Mouse (Mus musculus) embryonic facial prominence, embryonic 14.5 days (tissue): ENCODE data around the gene Snd1. TPM values are rescaled to one million over a fixed set of nuclear protein-coding genes. Genes with fewer than 3 reads are reported as not detected.

Source experiments
- ATAC-seq: fragments of 200-750 bp; cut with Nextera tagmentation; 2 replicates; pipeline ENCODE4 v1.8.0; 2017; ENCODE audit warnings: low read depth, moderate number of reproducible peaks, moderate TSS enrichment
- DNase-seq: peaks from one replicate; pipeline ENCODE4 v3.0.0-alpha.2; 2015; ENCODE audit warnings: low spot score
- H3K27ac ChIP-seq: fragments of 300-500 bp; sonication (generic); replicated peaks from 2 replicates; pipeline ENCODE4 v1.5.1; 2014; ENCODE audit warnings: low read depth, mild to moderate bottlenecking, low read length, moderate library complexity
- H3K27me3 ChIP-seq: fragments of 300-500 bp; sonication (generic); replicated peaks from 2 replicates; pipeline ENCODE4 v1.6.1; 2014; ENCODE audit warnings: low read length; ENCODE audit not compliant: control insufficient read depth, insufficient read depth
- H3K36me3 ChIP-seq: fragments of 300-500 bp; sonication (generic); 2 replicates; pipeline ENCODE4 v1.6.1; 2014; ENCODE audit warnings: low read length, mixed read lengths; ENCODE audit not compliant: control insufficient read depth, insufficient read depth
- H3K4me1 ChIP-seq: fragments of 300-500 bp; sonication (generic); 2 replicates; pipeline ENCODE4 v1.6.1; 2014; ENCODE audit warnings: antibody characterized with exemption, low read length; ENCODE audit not compliant: control insufficient read depth, insufficient read depth
- H3K4me2 ChIP-seq: fragments of 300-500 bp; sonication (generic); 2 replicates; pipeline ENCODE4 v1.6.1; 2014; ENCODE audit warnings: low read depth, mild to moderate bottlenecking, low read length, moderate library complexity, mixed read lengths
- H3K4me3 ChIP-seq: fragments of 300-500 bp; sonication (generic); 2 replicates; pipeline ENCODE4 v1.5.1; 2014; ENCODE audit warnings: low read depth, mild to moderate bottlenecking, low read length
- H3K9ac ChIP-seq: fragments of 300-500 bp; sonication (generic); 2 replicates; pipeline ENCODE4 v1.6.1; 2014; ENCODE audit warnings: low read depth, mild to moderate bottlenecking, low read length, moderate library complexity, mixed read lengths
- H3K9me3 ChIP-seq: fragments of 300-500 bp; sonication (generic); 2 replicates; pipeline ENCODE4 v1.6.1; 2016; ENCODE audit warnings: low read length; ENCODE audit not compliant: control insufficient read depth
- WGBS: fragments of 180-500 bp; shearing (Covaris S2); extraction: QIAGEN DNeasy Blood & Tissue Kit; methylation state at CpG from one replicate; pipeline ENCODE4 v1.1.7; 2014; 5-methylcytosine and 5-hydroxymethylcytosine counted together
- polyA plus RNA-seq: library from polyadenylated mRNA; unstranded; fragments of >200 nt; fragmentation: Nextera tagmentation; extraction: Ambion mirVana; gene quantifications from 2 replicates; pipeline ENCODE4 v1.2.1, GENCODE M21; 2014

Gene Snd1
- polyA plus RNA-seq, 1 experiment from 2014 or later = 111 TPM

GRCm38 (mm10) chr6:28479865-28480751, 5.2 kb downstream of the Snd1 start:
- under 1% methylated on average over 40 of the region's 68 CpGs for WGBS
- H3K4me3 ChIP-seq = peak overlapping the region; percentile 94

GRCm38 (mm10) chr6:28480752-28481492, 6.0 kb downstream of the Snd1 start:
- Histone ChIP-seq H3K36me3 (peaks cover 15% of the 10 kb centered on the region; the same call in 1 of the 2 replicates), H3K4me3 (peak overlapping the region; percentile 94), H3K9ac (peak overlapping the region; percentile 83), H3K9me3 (no peaks in the 10 kb centered on the region), H3K4me1 (peaks cover 22% of the 10 kb centered on the region), H3K4me2 (peak overlapping the region; percentile 72), H3K27ac (peak overlapping the region; percentile 77), H3K27me3 (no peaks in the 10 kb centered on the region)
- ATAC-seq = no peak
- WGBS = 5% methylated on average over 21 of the region's 21 CpGs
- peak; percentile 31 for DNase-seq

More at GRCm38 (mm10) chr6:28479865-28480751, 5.2 kb downstream of the Snd1 start:
- Histone ChIP-seq H3K27ac (peak overlapping the region; percentile 77), H3K36me3 (peaks cover 10% of the 10 kb centered on the region; the same call in 1 of the 2 replicates), H3K27me3 (no peaks in the 10 kb centered on the region), H3K4me1 (peaks cover 22% of the 10 kb centered on the region), H3K9ac (peak overlapping the region; percentile 83), H3K9me3 (no peaks in the 10 kb centered on the region), H3K4me2 (peak overlapping the region; percentile 72)
- DNase-seq = peak; percentile 100
- peak; percentile 99 for ATAC-seq

GRCm38 (mm10) chr6:28482711-28483315, 7.9 kb downstream of the Snd1 start:
- Histone ChIP-seq H3K27me3 (no peaks in the 10 kb centered on the region), H3K27ac (no peak overlapping the region), H3K4me3 (no peak overlapping the region), H3K9me3 (no peaks in the 10 kb centered on the region), H3K4me2 (peak overlapping the region; percentile 72; the same call in 1 of the 2 replicates), H3K4me1 (peaks cover 22% of the 10 kb centered on the region), H3K36me3 (peaks cover 15% of the 10 kb centered on the region; the same call in 1 of the 2 replicates), H3K9ac (no peak overlapping the region)
- WGBS = 56% methylated on average over 4 of the region's 4 CpGs
- peak; percentile 34 for DNase-seq
- no peak for ATAC-seq

- no peaks in the 10 kb centered on the region for H3K9me3 ChIP-seq
- ATAC-seq = no peak
- H3K27me3 ChIP-seq = no peaks in the 10 kb centered on the region
- no peak overlapping the region for H3K27ac ChIP-seq
- H3K36me3 ChIP-seq = peaks cover 28% of the 10 kb centered on the region; the same call in 1 of the 2 replicates
- 88% methylated on average over 2 of the region's 2 CpGs for WGBS
- DNase-seq = no peak
- peaks cover 17% of the 10 kb centered on the region for H3K4me1 ChIP-seq
- H3K4me3 ChIP-seq = no peak overlapping the region
- no peak overlapping the region for H3K9ac ChIP-seq
- H3K4me2 ChIP-seq = no peak overlapping the region
Observed at GRCm38 (mm10) chr6:28486008-28486407, 11.1 kb downstream of the Snd1 start.

DNA sequence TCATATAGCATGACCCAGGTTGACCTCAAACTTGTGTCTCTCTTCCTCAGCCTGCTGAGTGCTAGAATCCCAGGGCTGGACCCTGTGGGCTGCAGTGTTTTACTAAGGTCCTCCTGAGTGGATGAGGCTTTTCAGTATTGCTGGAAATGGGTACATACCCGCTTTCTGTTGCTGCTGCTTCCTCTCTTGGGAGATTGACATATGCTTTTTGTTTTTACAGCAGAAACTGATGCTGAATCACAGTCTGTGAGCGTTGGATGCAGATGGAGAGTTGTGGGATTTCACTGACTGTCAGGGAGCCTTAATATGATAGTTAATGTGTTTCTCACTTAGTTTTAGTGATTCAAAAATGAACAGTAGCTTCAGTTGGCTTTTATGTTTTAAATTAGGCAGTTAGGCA, 11.5 kb downstream of the Snd1 start:
- Histone ChIP-seq H3K27ac (no peak overlapping the region), H3K36me3 (peaks cover 28% of the 10 kb centered on the region; the same call in 1 of the 2 replicates), H3K9ac (no peak overlapping the region), H3K4me3 (no peak overlapping the region), H3K27me3 (no peaks in the 10 kb centered on the region), H3K4me1 (peaks cover 16% of the 10 kb centered on the region), H3K9me3 (no peaks in the 10 kb centered on the region), H3K4me2 (no peak overlapping the region)
- WGBS = 41% methylated on average over 2 of the region's 2 CpGs
- DNase-seq (no peak), ATAC-seq (no peak)

- H3K27ac ChIP-seq = no peak overlapping the region
- no peaks in the 10 kb centered on the region for H3K27me3 ChIP-seq
- H3K9ac ChIP-seq = no peak overlapping the region
- ATAC-seq (no peak), DNase-seq (no peak)
- H3K4me2 ChIP-seq = no peak overlapping the region
- H3K4me1 ChIP-seq = peaks cover 12% of the 10 kb centered on the region
- no peak overlapping the region for H3K4me3 ChIP-seq
- 83% methylated on average over 7 of the region's 7 CpGs for WGBS
- peaks cover 28% of the 10 kb centered on the region; the same call in 1 of the 2 replicates for H3K36me3 ChIP-seq
- no peaks in the 10 kb centered on the region for H3K9me3 ChIP-seq
Observed at GRCm38 (mm10) chr6:28486905-28487304, 12.0 kb downstream of the Snd1 start.

GRCm38 (mm10) chr6:28488204-28488851, 13.4 kb downstream of the Snd1 start:
- H3K27ac ChIP-seq = no peak overlapping the region
- no peak overlapping the region for H3K4me2 ChIP-seq
- no peak overlapping the region for H3K4me3 ChIP-seq
- WGBS = 91% methylated on average over 1 of the region's 1 CpGs
- DNase-seq = no peak
- no peak for ATAC-seq
- H3K36me3 ChIP-seq = peaks cover 31% of the 10 kb centered on the region
- peaks cover under 1% of the 10 kb centered on the region; the same call in 1 of the 2 replicates for H3K4me1 ChIP-seq
- H3K27me3 ChIP-seq = no peaks in the 10 kb centered on the region
- H3K9me3 ChIP-seq = no peaks in the 10 kb centered on the region
- no peak overlapping the region for H3K9ac ChIP-seq

GRCm38 (mm10) chr6:28490612-28491011, 15.7 kb downstream of the Snd1 start:
- H3K36me3 ChIP-seq = peaks cover 25% of the 10 kb centered on the region
- WGBS = 90% methylated on average over 5 of the region's 5 CpGs
- no peaks in the 10 kb centered on the region for H3K9me3 ChIP-seq
- no peak overlapping the region for H3K9ac ChIP-seq
- no peaks in the 10 kb centered on the region for H3K4me1 ChIP-seq
- no peak for DNase-seq
- no peak overlapping the region for H3K4me3 ChIP-seq
- ATAC-seq = no peak
- H3K27me3 ChIP-seq = no peaks in the 10 kb centered on the region
- no peak overlapping the region for H3K27ac ChIP-seq
- no peak overlapping the region for H3K4me2 ChIP-seq
